Mouse (Mus musculus) ES-Bruce4 (cell line): Measurements from ENCODE around the gene March1.

Source experiments
- CTCF ChIP-seq: IDR thresholded peaks from one replicate; pipeline ENCODE4 v1.8.1; 2011; ENCODE audit warnings: low read depth, low read length
- EP300 ChIP-seq: IDR thresholded peaks from 2 replicates; pipeline ENCODE4 v1.6.1; 2011; ENCODE audit warnings: low read depth, low read length; ENCODE audit not compliant: insufficient read depth

DNA sequence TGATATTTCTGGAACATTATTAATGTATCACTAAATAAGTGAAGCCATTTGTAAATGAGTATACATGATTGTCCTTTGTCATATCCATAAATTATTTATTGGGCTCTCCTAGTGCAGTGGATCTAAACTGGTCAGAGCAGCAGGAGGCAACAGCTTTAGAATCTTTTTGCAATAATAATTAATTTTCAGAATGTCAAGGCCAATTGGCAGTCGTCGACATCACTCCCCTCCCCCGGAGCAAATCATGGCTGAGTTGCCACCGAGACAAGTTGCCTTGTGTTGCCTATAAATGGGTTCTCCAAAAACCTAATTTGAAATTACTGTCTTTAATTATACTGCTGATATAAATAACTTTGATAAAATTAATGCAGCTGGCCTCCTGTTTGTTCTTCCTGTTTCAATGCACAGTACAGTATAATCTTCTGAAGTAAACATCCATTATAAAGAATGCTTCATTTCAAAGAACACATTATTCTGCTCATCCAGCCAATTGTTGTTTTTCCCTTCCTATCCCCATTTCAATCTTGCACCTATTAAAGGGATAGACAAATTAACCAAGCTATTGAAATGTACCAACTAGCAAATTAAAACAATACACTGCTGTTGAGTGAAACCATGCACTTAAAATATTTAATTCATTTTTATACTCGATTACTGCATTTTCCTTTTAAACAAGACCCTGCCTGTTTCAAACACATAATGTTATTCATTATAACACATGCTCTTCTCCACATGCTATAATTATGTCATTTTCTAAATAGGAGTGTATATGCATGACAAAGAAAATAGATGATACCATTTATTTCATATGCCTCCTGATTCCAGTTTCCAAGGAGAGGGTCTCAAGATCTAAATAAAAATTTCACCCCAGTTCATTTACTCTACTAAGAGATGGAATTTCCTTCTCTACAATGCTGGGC, 745.4 kb downstream of the March1 start:
- TF ChIP-seq CTCF (no peak), EP300 (no peak)
